Mouse (Mus musculus) embryonic facial prominence, embryonic 10.5 days (tissue): ENCODE measurements around the gene Esam. TPM values are rescaled to one million over a fixed set of nuclear protein-coding genes. Genes with fewer than 3 reads are reported as not detected.

ENCODE experiments used
- DNase-seq: peaks from one replicate; pipeline ENCODE4 v3.0.0-alpha.2; 2017; ENCODE audit warnings: low spot score
- H3K27ac ChIP-seq: fragments of 300-500 bp; sonication (generic); replicated peaks from 2 replicates; pipeline ENCODE4 v1.5.1; 2016; ENCODE audit warnings: mild to moderate bottlenecking
- H3K27me3 ChIP-seq: fragments of 300-500 bp; sonication (generic); replicated peaks from 2 replicates; pipeline ENCODE4 v1.6.1; 2016; ENCODE audit warnings: low read depth, mild to moderate bottlenecking; ENCODE audit not compliant: poor library complexity, severe bottlenecking
- H3K36me3 ChIP-seq: fragments of 300-500 bp; sonication (generic); replicated peaks from 2 replicates; pipeline ENCODE4 v1.6.1; 2016; ENCODE audit warnings: mild to moderate bottlenecking, moderate library complexity
- H3K4me1 ChIP-seq: fragments of 300-500 bp; sonication (generic); 2 replicates; pipeline ENCODE4 v1.6.1; 2016
- H3K4me3 ChIP-seq: fragments of 300-500 bp; sonication (generic); 2 replicates; pipeline ENCODE4 v1.5.1; 2016; ENCODE audit warnings: mild to moderate bottlenecking, moderate library complexity
- H3K9me3 ChIP-seq: fragments of 300-500 bp; sonication (generic); 2 replicates; pipeline ENCODE4 v1.6.1; 2016; ENCODE audit warnings: mild to moderate bottlenecking
- WGBS: fragments of 180-500 bp; shearing (Covaris S2); methylation state at CpG from one replicate; pipeline ENCODE4 v1.1.7; 2016; 5-methylcytosine and 5-hydroxymethylcytosine counted together
- polyA plus RNA-seq: library from polyadenylated mRNA; unstranded; fragments of >200 nt; fragmentation: Nextera tagmentation; extraction: Ambion mirVana; gene quantifications from 2 replicates; pipeline ENCODE4 v1.2.1, GENCODE M21; 2016

The Esam gene
- polyA plus RNA-seq, 1 experiment from 2014 or later = 27.0 TPM

- 0 out of 2 replicates have a peak, but pooled peaks cover 11% of the 10 kb centered on the region for H3K27me3 ChIP-seq
- H3K27ac ChIP-seq = no peak overlapping the region
- no peak for DNase-seq
- H3K36me3 ChIP-seq = no peaks in the 10 kb centered on the region
- no peak overlapping the region for H3K4me3 ChIP-seq
- WGBS = 76% methylated on average over 2 of the region's 2 CpGs
- H3K9me3 ChIP-seq = no peaks in the 10 kb centered on the region
- peaks cover 15% of the 10 kb centered on the region for H3K4me1 ChIP-seq
Measured at GRCm38 (mm10) chr9:37569231-37569835, 41.5 kb downstream of the Esam start.

DNA sequence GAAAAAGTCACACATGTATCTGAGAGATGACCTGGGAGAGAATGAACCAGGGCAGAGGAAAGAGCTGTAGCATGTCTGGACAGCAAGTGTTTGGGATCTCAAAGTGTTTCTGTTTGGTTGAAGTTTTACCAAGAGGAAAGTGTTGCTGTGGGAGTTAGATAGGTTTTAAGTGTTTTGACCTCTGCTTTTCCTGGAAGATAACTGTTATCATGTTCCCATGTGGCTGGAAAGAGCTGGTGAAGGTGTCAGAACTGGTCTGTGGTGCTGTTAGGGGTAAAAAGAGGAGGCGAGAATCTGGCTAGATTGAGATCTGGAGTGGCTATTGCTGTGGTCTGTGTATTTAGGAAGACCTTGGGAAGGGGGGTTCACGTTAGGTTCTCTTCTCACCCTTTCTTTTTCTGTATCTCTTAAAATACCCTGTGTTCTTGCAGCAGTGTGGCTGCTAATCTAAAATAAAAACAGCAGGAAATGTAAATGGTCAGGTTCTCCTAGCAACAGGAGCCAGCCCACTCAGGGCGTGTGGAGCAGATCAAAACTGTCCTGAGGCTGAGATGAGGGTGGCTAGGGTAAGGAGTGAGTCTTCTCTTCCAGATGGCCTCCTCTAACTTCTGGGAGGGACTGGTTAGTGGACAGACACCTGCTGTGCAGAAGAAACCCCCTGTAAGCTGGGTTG is 44.5 kb downstream of the Esam start:
- H3K27ac ChIP-seq = no peak overlapping the region
- peaks cover 11% of the 10 kb centered on the region; the same call in 1 of the 2 replicates for H3K27me3 ChIP-seq
- no peak overlapping the region for H3K4me3 ChIP-seq
- H3K36me3 ChIP-seq = no peaks in the 10 kb centered on the region
- no peaks in the 10 kb centered on the region for H3K9me3 ChIP-seq
- DNase-seq = no peak
- peaks cover 22% of the 10 kb centered on the region for H3K4me1 ChIP-seq
- WGBS = 69% methylated on average over 3 of the region's 3 CpGs

- DNase-seq = peak; percentile 12
- Histone ChIP-seq H3K27ac (no peak overlapping the region; the same call in 1 of the 2 replicates), H3K9me3 (no peaks in the 10 kb centered on the region), H3K36me3 (no peaks in the 10 kb centered on the region), H3K27me3 (no peaks in the 10 kb centered on the region; the same call in 1 of the 2 replicates), H3K4me1 (peaks cover 7% of the 10 kb centered on the region), H3K4me3 (peak overlapping the region; percentile 27; the same call in 1 of the 2 replicates)
- WGBS = 29% methylated on average over 14 of the region's 14 CpGs
Measured at GRCm38 (mm10) chr9:37576436-37576930, 48.6 kb downstream of the Esam start.

DNA sequence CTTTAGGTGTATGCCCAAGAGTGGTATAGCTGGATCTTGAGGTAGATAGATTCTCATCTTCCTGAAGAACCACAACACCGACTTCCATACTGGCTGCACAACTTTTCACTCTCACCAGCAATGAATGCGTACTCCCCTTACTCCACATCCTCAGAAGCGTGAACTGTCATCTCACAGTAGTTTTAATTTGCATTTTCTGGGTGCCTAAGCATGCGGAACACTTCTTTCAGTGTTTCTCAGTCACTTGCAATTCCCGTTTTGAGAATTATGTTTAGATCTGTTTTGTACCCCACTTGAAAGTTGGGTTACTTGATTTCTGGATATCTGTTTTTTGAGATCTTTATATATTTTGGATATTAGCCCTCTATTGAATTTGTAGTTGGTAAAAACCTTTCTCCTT is 55.7 kb downstream of the Esam start:
- DNase-seq = no peak
- WGBS = 86% methylated on average over 5 of the region's 5 CpGs
- H3K9me3 ChIP-seq = no peaks in the 10 kb centered on the region

GRCm38 (mm10) chr9:37586718-37587117 is 58.8 kb downstream of the Esam start:
- no peaks in the 10 kb centered on the region for H3K27me3 ChIP-seq
- no peak overlapping the region for H3K4me3 ChIP-seq
- no peaks in the 10 kb centered on the region for H3K9me3 ChIP-seq
- H3K36me3 ChIP-seq = no peaks in the 10 kb centered on the region
- no peak overlapping the region for H3K27ac ChIP-seq
- 78% methylated on average over 4 of the region's 4 CpGs for WGBS
- DNase-seq = no peak
- no peaks in the 10 kb centered on the region for H3K4me1 ChIP-seq

More for the DNA sequence above, 55.7 kb downstream of the Esam start:
- Histone ChIP-seq H3K27ac (no peak overlapping the region), H3K4me1 (no peaks in the 10 kb centered on the region), H3K4me3 (no peak overlapping the region), H3K27me3 (no peaks in the 10 kb centered on the region), H3K36me3 (no peaks in the 10 kb centered on the region)

Other genes starting within 250 kb of the Esam start
- gene Ccdc15, start 179.6 kb upstream of the Esam start, polyA plus RNA-seq = 10.2 and 10.3 TPM in 2 replicates
- gene Hepacam, start 160.7 kb upstream of the Esam start, polyA plus RNA-seq = 0.05 TPM in 2 replicates
- gene Robo4, start 126.2 kb upstream of the Esam start, polyA plus RNA-seq = 6.6 and 6.8 TPM in 2 replicates
- gene Robo3, start 94.8 kb upstream of the Esam start, polyA plus RNA-seq = 4.1 and 9.4 TPM in 2 replicates
- gene Msantd2, start 38.8 kb upstream of the Esam start, polyA plus RNA-seq = 34.4 and 36.7 TPM in 2 replicates
- 0.59 and 0.78 TPM in 2 replicates for gene Vsig2, start 11.2 kb downstream of the Esam start, polyA plus RNA-seq
- 0.48 and 1.0 TPM in 2 replicates for gene Nrgn, start 24.8 kb downstream of the Esam start, polyA plus RNA-seq
- gene Siae, start 27.6 kb downstream of the Esam start, polyA plus RNA-seq = 3.7 and 4.8 TPM in 2 replicates
- gene Spa17, start 85.6 kb downstream of the Esam start, polyA plus RNA-seq = 8.0 and 9.2 TPM in 2 replicates
- 128 and 129 TPM in 2 replicates for gene Tbrg1, start 129.2 kb downstream of the Esam start, polyA plus RNA-seq
- 0.09 TPM in 1 of 2 replicates, not detected in the other for gene Panx3, start 141.2 kb downstream of the Esam start, polyA plus RNA-seq
- gene Olfr160, start 188.2 kb downstream of the Esam start, polyA plus RNA-seq = not detected in 2 replicates
- not detected in 2 replicates for gene Olfr874, start 217.0 kb downstream of the Esam start, polyA plus RNA-seq
- not detected in 2 replicates for gene Olfr875, start 243.8 kb downstream of the Esam start, polyA plus RNA-seq